Mouse (Mus musculus): ENCODE measurements around the gene Acvr1b.

Gene Acvr1b

GRCm38 (mm10) chr15:101253886-101254795 is 80.3 kb downstream of the Acvr1b start, which contains the start of gene Nr4a1:
Gene Nr4a1 (plus strand): TSS chr15:101254269.
- DNase-seq = peak; percentile 88 to 89

GRCm38 (mm10) chr15:101255842-101256462 is 82.1 kb downstream of the Acvr1b start:
- DNase-seq = no peak

DNA sequence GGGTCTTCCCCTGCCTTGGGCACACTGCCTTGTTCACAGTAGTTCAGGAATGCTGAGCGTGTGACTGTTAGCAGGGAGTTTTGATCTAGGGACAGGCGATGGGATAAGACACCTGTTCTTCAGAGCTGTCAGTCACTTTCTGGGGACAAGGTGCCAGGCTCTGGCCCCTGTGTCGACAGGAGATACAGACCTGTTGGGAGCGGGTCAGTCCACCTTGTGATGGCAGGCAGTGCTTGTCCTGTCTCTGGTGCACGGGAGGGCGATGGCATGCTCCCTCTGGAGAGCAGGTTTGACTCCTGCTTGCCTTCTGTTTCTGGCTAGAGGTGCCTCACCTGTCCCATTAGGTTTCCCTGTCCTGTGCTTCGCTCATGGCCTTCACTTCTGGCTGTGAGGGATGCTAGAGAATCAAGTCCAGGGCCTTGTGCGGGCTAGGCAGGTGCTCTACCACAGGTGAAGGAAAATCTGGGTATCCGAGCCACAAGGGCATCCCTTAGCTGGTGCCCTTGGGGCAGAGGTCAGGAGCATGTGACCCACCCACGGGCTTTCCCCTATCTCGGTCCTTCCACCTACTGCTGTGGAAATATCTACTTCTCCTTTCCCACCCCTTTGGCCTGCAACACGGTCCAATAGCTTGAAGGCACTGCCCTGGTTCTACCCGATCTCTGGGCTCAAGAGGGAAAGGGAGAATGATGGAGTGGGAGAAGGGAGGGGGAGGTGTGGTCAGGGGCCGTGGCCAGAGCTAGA is 82.8 kb downstream of the Acvr1b start:
- no peak for DNase-seq

DNA sequence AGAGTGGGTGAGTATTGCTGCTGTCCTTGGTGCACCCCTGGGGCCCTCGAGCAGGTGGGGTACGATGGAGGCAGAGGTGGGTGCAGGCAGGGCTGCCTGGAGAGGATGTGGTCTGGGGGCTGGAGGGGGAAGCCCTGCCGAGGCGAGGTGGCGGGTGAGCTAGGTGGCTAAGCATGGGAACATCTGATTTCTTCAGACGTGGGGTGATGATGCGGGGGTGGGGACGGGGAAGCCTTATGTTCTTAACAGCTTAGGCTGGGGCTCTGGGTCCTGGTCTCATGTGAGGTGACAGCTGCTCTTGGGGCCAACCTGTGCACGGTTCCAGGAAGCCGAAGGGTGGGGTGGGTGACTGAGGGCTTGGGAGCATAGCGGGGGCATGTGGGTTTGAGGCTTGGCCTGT is 84.6 kb downstream of the Acvr1b start:
- no peak for DNase-seq

- DNase-seq = no peak
Measured at GRCm38 (mm10) chr15:101259922-101260321, 86.1 kb downstream of the Acvr1b start.

- DNase-seq = peak; percentile 64 to 69
Measured at GRCm38 (mm10) chr15:101260387-101260786, 86.5 kb downstream of the Acvr1b start.

DNA sequence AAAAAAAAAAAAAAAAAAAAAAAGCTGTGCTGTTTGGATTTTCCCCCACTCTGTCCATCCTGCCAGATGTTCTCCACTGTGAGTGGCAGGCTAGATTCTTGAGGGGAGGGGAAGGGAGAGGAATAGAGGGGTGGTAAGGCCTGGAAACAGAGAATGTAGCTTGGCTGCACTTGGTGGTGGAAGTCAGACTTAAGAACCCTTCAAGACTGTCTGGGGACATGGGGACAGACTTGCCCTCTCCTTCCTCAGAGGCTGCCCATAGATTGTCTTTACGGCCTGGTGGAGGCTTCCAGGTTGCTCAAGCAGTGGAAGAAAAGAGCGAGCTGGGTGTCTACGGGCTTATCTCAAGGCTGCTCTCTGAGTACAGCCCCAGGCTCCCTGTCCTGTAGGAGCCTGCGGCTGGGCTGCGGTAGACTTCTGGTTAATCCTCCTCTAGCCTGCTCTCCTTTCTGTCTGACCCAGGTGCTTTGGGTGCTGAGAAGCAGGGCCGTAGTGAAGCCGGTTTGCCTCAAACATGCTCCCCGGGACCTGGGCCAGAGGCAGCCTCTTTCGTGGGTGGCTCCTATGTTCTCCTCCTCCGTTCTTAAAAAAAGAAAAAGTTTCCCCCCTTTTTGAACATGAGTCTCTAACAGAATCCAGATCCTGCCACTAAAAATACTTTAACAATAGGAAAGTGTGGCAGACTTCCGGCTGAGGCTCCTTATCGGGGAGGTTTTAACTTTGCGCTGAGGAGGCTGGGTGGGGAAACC is 87.2 kb downstream of the Acvr1b start:
- peak in 1 of 2 experiments; percentile 35 for DNase-seq

- peak in 1 of 2 experiments; percentile 26 for DNase-seq
Measured at GRCm38 (mm10) chr15:101262502-101262901, 88.6 kb downstream of the Acvr1b start.
